Mouse (Mus musculus): ENCODE data around the gene Nsmce4a.

DNA sequence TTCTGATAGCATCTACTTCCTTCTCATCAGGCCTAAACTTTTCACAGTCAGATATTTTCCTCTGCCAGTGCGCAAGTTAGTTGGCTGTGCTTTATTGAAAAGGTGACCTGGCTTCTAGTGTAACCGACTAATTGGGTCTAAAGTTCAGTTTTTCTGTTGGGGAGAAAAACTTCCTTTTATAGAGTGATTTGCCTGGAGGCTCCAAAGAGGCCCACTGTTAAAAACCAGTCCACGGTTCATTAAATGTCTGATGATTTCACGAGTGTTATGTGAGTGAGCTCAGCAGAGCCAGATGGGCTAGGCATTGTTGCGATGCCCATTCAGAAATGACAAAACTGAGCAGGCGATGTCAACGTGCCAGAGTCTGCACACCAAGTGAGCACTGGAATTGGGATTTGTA is 2.4 kb downstream of the Nsmce4a start:
- TF ChIP-seq CTCF (conservative IDR thresholded peaks at IDR 0.05; ENCODE audit: low read length) (no peak), POU5F1 (IDR thresholded peaks at IDR 0.05; ENCODE audit: borderline replicate concordance, low read length) (no peak), NANOG (IDR thresholded peaks at IDR 0.05; ENCODE audit: borderline replicate concordance, low read length) (no peak)

Data from E14TG2a.4 (cell line).